8 mouse cellular contexts compared by ENCODE assay signal in genomic region chr1:163779336-163780115, GRCm38 (mm10). TPM values are rescaled to one million over a fixed set of nuclear protein-coding genes. Genes with fewer than 3 reads are reported as not detected.
DNase-seq lines count a peak whose midpoint lies in the region; ATAC-seq and TF ChIP-seq lines count a peak whose summit lies in the region.

Kifap3 (plus strand) TSS chr1:163779583.

- H3K4me3 ChIP-seq in ES-E14 (ENCODE audit: insufficient read depth in 1 of 2, low read depth in 1 of 2, low read length in 2 of 2, poor library complexity in 1 of 2, severe bottlenecking in 1 of 2), result peak within 1 kb of the TSS; percentile 60 to 82
- H3K4me3 ChIP-seq in forebrain, embryonic 15.5 days, result peak within 1 kb of the TSS; percentile 65
- H3K4me3 ChIP-seq in lung, adult 2 months (replicated peaks; ENCODE audit: extremely low read depth, low read depth, low read length), result peak within 1 kb of the TSS; percentile 96

- under 1% methylated on average over 47 of the region's 48 CpGs for WGBS in forebrain, embryonic 15.5 days
- WGBS in lung, adult 2 months, result 1% methylated on average over 47 of the region's 48 CpGs

- TF ChIP-seq POLR2A in lung, adult 2 months (IDR thresholded peaks at IDR 0.05; ENCODE audit: borderline replicate concordance, extremely low read depth, low read depth, low read length), result no peak

- peak; percentile 100 for ATAC-seq in forebrain, embryonic 15.5 days (replicated peaks)
- ATAC-seq in neutrophil, adult 5-6 weeks (ENCODE audit: extremely low read depth, insufficient number of reproducible peaks, low FRiP score, poor library complexity, severe bottlenecking), result peak; percentile 99

- no peaks in the 10 kb centered on the region for H3K4me1 ChIP-seq in ES-E14 (ENCODE audit: control insufficient read depth in 2 of 2, insufficient read depth in 2 of 2, low read length in 2 of 2, poor library complexity in 1 of 2)
- H3K4me1 ChIP-seq in forebrain, embryonic 15.5 days, result peaks cover 5% of the 10 kb centered on the region; the same call in 1 of the 2 replicates
- peaks cover 2% of the 10 kb centered on the region; the same call in 1 of the 2 replicates for H3K4me1 ChIP-seq in lung, adult 2 months (ENCODE audit: control insufficient read depth, insufficient read depth, low read length)

- no peaks in the 10 kb centered on the region for H3K27me3 ChIP-seq in forebrain, embryonic 15.5 days

- intact Hi-C loops in heart, postnatal 25 days (cut with DNase I), result loop anchor here (10.0 kb wide), 1 partner anchor 145 kb away; the partner anchor contains the start of gene Scyl3

- peak within 1 kb of the TSS; percentile 68 for H3K9ac ChIP-seq in ES-E14 (ENCODE audit: insufficient read depth, low read depth, low read length, poor library complexity, severe bottlenecking)
- H3K9ac ChIP-seq in forebrain, embryonic 15.5 days (replicated peaks), result peak within 1 kb of the TSS; percentile 80

- in situ Hi-C loops in ES-E14 (cut with MboI; ENCODE audit: low sequenced_read_pairs in 2 of 2, unreplicated experiment in 2 of 2), result no loop called here

- no peak within 1 kb of the TSS for H3K27ac ChIP-seq in ES-E14 (ENCODE audit: insufficient read depth, low read depth, low read length, poor library complexity, severe bottlenecking)
- H3K27ac ChIP-seq in forebrain, embryonic 15.5 days (replicated peaks), result peak within 1 kb of the TSS; percentile 69

- peak; percentile 95 for DNase-seq in ES-E14 (ENCODE audit: low read depth, low spot score)
- peak; percentile 99 for DNase-seq in cerebellum, adult 11-12 months
- peak; percentile 98 for DNase-seq in heart, postnatal 25 days (ENCODE audit: low spot score)
- DNase-seq in layer of hippocampus, adult 18-20 months (ENCODE audit: low spot score in 2 of 2), result peak; percentile 99
- peak; percentile 94 for DNase-seq in lung, adult 2 months
- DNase-seq in thymus, adult 18-20 months, result peak; percentile 95 to 96

- no peaks in the 10 kb centered on the region for H3K36me3 ChIP-seq in ES-E14 (ENCODE audit: control insufficient read depth, insufficient read depth, low read length, poor library complexity, severe bottlenecking)
- peaks cover 12% of the 10 kb centered on the region for H3K36me3 ChIP-seq in forebrain, embryonic 15.5 days

- TF ChIP-seq CTCF in lung, adult 2 months (IDR thresholded peaks at IDR 0.05; ENCODE audit: insufficient read depth, low read length), result peak; percentile 64

- no peaks in the 10 kb centered on the region for H3K9me3 ChIP-seq in ES-E14 (ENCODE audit: control insufficient read depth, insufficient read depth, low read depth, low read length)
- H3K9me3 ChIP-seq in forebrain, embryonic 15.5 days, result peaks cover 5% of the 10 kb centered on the region; the same call in 1 of the 2 replicates

- peak within 1 kb of the TSS; percentile 50 for H3K4me2 ChIP-seq in forebrain, embryonic 15.5 days (replicated peaks)

TF ChIP-seq in ES-E14, 5 proteins besides CTCF, POLR2A, EP300 and RAD21:
- no peak for TF ChIP-seq ZNF384 (IDR thresholded peaks at IDR 0.05; ENCODE audit: low read depth, low read length)
- TF ChIP-seq CHD2 (IDR thresholded peaks at IDR 0.05; ENCODE audit: low read depth, low read length), result no peak
- peak; percentile 73; the same call in 1 of the 2 replicates for TF ChIP-seq HCFC1 (IDR thresholded peaks at IDR 0.05; ENCODE audit: borderline replicate concordance, insufficient read depth, low read length)
- no peak for TF ChIP-seq ZC3H11A (IDR thresholded peaks at IDR 0.05; ENCODE audit: borderline replicate concordance, low read depth, low read length)
- TF ChIP-seq MAFK (IDR thresholded peaks at IDR 0.05; ENCODE audit: insufficient read depth, low read depth, low read length), result no peak

RNA-seq across cellular contexts. Expression of gene Kifap3, which starts in this region (rescaled TPM):
- total RNA-seq in ES-E14 (2012; rRNA removed), result 17.1 and 21.8 TPM in 2 replicates
- 98.1 and 107 TPM in 2 replicates for polyA plus RNA-seq in forebrain, embryonic 15.5 days (2015; fragmentation: Nextera tagmentation; extraction: Ambion mirVana)
- 10 to 100 TPM; 18.4 to 22.7 TPM for total RNA-seq in heart, postnatal 25 days (2021)
- 100 to 1,000 TPM; 171 to 173 TPM for total RNA-seq in layer of hippocampus, adult 18-20 months (2021)
- polyA plus RNA-seq in lung, adult 2 months (2012; rRNA removed), result 4.9 and 7.0 TPM in 2 replicates
- 1.4 and 2.1 TPM in 2 replicates for total RNA-seq in neutrophil, adult 5-6 weeks (2017)

Comparison
In these comparisons a context has a peak if more than half of its experiments do, and no peak if none do; other contexts are left out.
1. RNA of gene Kifap3 (polyA plus RNA-seq): 98.1 to 107 TPM in forebrain, embryonic 15.5 days; 4.9 to 7.0 TPM in lung, adult 2 months; every median in the first group is over 10 times any median in the second.
2. Peak in every context shown above with its lines, with median percentiles within 50 percentile points of each other: DNase-seq and H3K4me3 ChIP-seq.